Mouse (Mus musculus) heart, embryonic 16.5 days (tissue): ENCODE data around the gene Mtcl1. TPM values are rescaled to one million over a fixed set of nuclear protein-coding genes. Genes with fewer than 3 reads are reported as not detected.

ENCODE experiments used
- ATAC-seq: fragments of 200-750 bp; cut with Nextera tagmentation; replicated peaks from 2 replicates; pipeline ENCODE4 v1.8.0; 2017; ENCODE audit warnings: moderate number of reproducible peaks; ENCODE audit not compliant: insufficient read depth, low FRiP score; ENCODE audit errors: extremely low read depth
- H3K27ac ChIP-seq: fragments of 300-500 bp; sonication (generic); 2 replicates; pipeline ENCODE4 v1.5.1; 2014; ENCODE audit warnings: mild to moderate bottlenecking, low read length, control low read depth, moderate library complexity
- H3K27me3 ChIP-seq: fragments of 300-500 bp; sonication (generic); 2 replicates; pipeline ENCODE4 v1.6.1; 2014; ENCODE audit warnings: low read length, mixed read lengths; ENCODE audit not compliant: control insufficient read depth, insufficient read depth
- H3K36me3 ChIP-seq: fragments of 300-500 bp; sonication (generic); 2 replicates; pipeline ENCODE4 v1.6.1; 2014; ENCODE audit not compliant: control insufficient read depth, insufficient read depth
- H3K4me1 ChIP-seq: fragments of 300-500 bp; sonication (generic); 2 replicates; pipeline ENCODE4 v1.6.1; 2014; ENCODE audit warnings: low read length, mixed read lengths; ENCODE audit not compliant: control insufficient read depth, insufficient read depth
- H3K4me2 ChIP-seq: fragments of 300-500 bp; sonication (generic); 2 replicates; pipeline ENCODE4 v1.6.1; 2014; ENCODE audit warnings: low read depth, mild to moderate bottlenecking, control low read depth, low read length
- H3K4me3 ChIP-seq: fragments of 300-500 bp; sonication (generic); 2 replicates; pipeline ENCODE4 v1.5.1; 2014; ENCODE audit warnings: mild to moderate bottlenecking, control low read depth, low read length
- H3K9ac ChIP-seq: fragments of 300-500 bp; sonication (generic); 2 replicates; pipeline ENCODE4 v1.6.1; 2014; ENCODE audit warnings: low read length, control low read depth
- H3K9me3 ChIP-seq: fragments of 300-500 bp; sonication (generic); replicated peaks from 2 replicates; pipeline ENCODE4 v1.6.1; 2016; ENCODE audit warnings: low read length; ENCODE audit not compliant: control insufficient read depth
- WGBS: fragments of 180-500 bp; shearing (Covaris S2); extraction: QIAGEN DNeasy Blood & Tissue Kit; methylation state at CpG from one replicate; pipeline ENCODE4 v1.1.7; 2014; 5-methylcytosine and 5-hydroxymethylcytosine counted together
- polyA plus RNA-seq: library from polyadenylated mRNA; unstranded; fragments of >200 nt; fragmentation: Nextera tagmentation; extraction: Ambion mirVana; gene quantifications from 2 replicates; pipeline ENCODE4 v1.2.1, GENCODE M21; 2015

The Mtcl1 gene
- polyA plus RNA-seq, 1 experiment from 2014 or later, result 1.9 TPM

- no peak for ATAC-seq
- Histone ChIP-seq H3K36me3 (no peaks in the 10 kb centered on the region), H3K4me1 (0 out of 2 replicates have a peak, but pooled peaks cover 2% of the 10 kb centered on the region)
Observed at GRCm38 (mm10) chr17:66320716-66321372, 128.7 kb downstream of the Mtcl1 start.

DNA sequence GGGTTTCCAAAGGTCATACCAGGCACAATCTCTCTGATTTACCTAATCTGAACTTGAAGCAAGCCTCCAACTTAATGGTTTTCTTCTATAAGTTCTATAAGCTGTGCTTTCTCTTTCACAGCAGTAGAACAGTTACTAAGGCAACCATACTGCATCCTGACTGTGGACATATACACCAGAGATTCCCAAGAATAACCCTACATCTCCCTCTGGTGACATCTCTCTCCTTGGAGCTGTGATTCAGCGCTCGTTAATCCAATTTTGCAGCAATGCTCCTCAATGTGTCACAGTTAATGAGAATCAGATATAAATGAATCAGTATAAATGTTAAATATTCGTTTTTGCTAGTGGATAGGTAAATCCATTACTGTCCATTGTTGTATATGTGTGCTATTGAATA, 131.5 kb downstream of the Mtcl1 start:
- 82% methylated on average over 3 of the region's 3 CpGs for WGBS
- no peak overlapping the region for H3K9ac ChIP-seq
- H3K4me2 ChIP-seq, result no peak overlapping the region
- no peak overlapping the region for H3K27ac ChIP-seq
- peaks cover 6% of the 10 kb centered on the region; the same call in 1 of the 2 replicates for H3K4me1 ChIP-seq
- H3K36me3 ChIP-seq, result no peaks in the 10 kb centered on the region
- H3K9me3 ChIP-seq, result no peaks in the 10 kb centered on the region
- H3K4me3 ChIP-seq, result no peak overlapping the region
- no peaks in the 10 kb centered on the region for H3K27me3 ChIP-seq
- no peak for ATAC-seq

More at GRCm38 (mm10) chr17:66320716-66321372, 128.7 kb downstream of the Mtcl1 start:
- WGBS, result 70% methylated on average over 20 of the region's 20 CpGs
- Histone ChIP-seq H3K27me3 (no peaks in the 10 kb centered on the region), H3K9me3 (no peaks in the 10 kb centered on the region), H3K4me2 (no peak overlapping the region), H3K27ac (no peak overlapping the region), H3K4me3 (no peak overlapping the region), H3K9ac (no peak overlapping the region)

- H3K4me1 ChIP-seq, result peaks cover 6% of the 10 kb centered on the region; the same call in 1 of the 2 replicates
- H3K27me3 ChIP-seq, result no peaks in the 10 kb centered on the region
- WGBS, result 88% methylated on average over 4 of the region's 4 CpGs
- H3K9ac ChIP-seq, result no peak overlapping the region
- H3K4me2 ChIP-seq, result no peak overlapping the region
- no peaks in the 10 kb centered on the region for H3K36me3 ChIP-seq
- H3K9me3 ChIP-seq, result no peaks in the 10 kb centered on the region
- H3K4me3 ChIP-seq, result no peak overlapping the region
- no peak for ATAC-seq
- H3K27ac ChIP-seq, result no peak overlapping the region
Observed at GRCm38 (mm10) chr17:66317576-66317975, 132.0 kb downstream of the Mtcl1 start.

GRCm38 (mm10) chr17:66317156-66317555, 132.4 kb downstream of the Mtcl1 start:
- WGBS, result 87% methylated on average over 5 of the region's 5 CpGs
- Histone ChIP-seq H3K9me3 (no peaks in the 10 kb centered on the region), H3K4me1 (peaks cover 6% of the 10 kb centered on the region; the same call in 1 of the 2 replicates)

GRCm38 (mm10) chr17:66315451-66315850, 134.1 kb downstream of the Mtcl1 start:
- H3K9me3 ChIP-seq, result no peaks in the 10 kb centered on the region
- no peak for ATAC-seq
- H3K27ac ChIP-seq, result no peak overlapping the region
- peak overlapping the region; percentile 37; the same call in 1 of the 2 replicates for H3K4me2 ChIP-seq
- no peaks in the 10 kb centered on the region for H3K36me3 ChIP-seq
- peaks cover 6% of the 10 kb centered on the region; the same call in 1 of the 2 replicates for H3K4me1 ChIP-seq
- H3K27me3 ChIP-seq, result no peaks in the 10 kb centered on the region
- H3K9ac ChIP-seq, result no peak overlapping the region
- 7% methylated on average over 10 of the region's 10 CpGs for WGBS
- H3K4me3 ChIP-seq, result no peak overlapping the region

More at GRCm38 (mm10) chr17:66317156-66317555, 132.4 kb downstream of the Mtcl1 start:
- no peak overlapping the region for H3K4me2 ChIP-seq
- no peaks in the 10 kb centered on the region for H3K27me3 ChIP-seq
- no peak overlapping the region for H3K9ac ChIP-seq
- no peaks in the 10 kb centered on the region for H3K36me3 ChIP-seq
- no peak overlapping the region for H3K4me3 ChIP-seq
- no peak overlapping the region for H3K27ac ChIP-seq
- ATAC-seq, result no peak

- Histone ChIP-seq H3K27me3 (no peaks in the 10 kb centered on the region), H3K4me2 (no peak overlapping the region), H3K27ac (no peak overlapping the region), H3K4me1 (peaks cover 6% of the 10 kb centered on the region; the same call in 1 of the 2 replicates), H3K9ac (no peak overlapping the region), H3K36me3 (no peaks in the 10 kb centered on the region), H3K4me3 (no peak overlapping the region), H3K9me3 (no peaks in the 10 kb centered on the region)
- 48% methylated on average over 13 of the region's 13 CpGs for WGBS
- ATAC-seq, result no peak
Observed at GRCm38 (mm10) chr17:66314566-66315285, 134.8 kb downstream of the Mtcl1 start.

DNA sequence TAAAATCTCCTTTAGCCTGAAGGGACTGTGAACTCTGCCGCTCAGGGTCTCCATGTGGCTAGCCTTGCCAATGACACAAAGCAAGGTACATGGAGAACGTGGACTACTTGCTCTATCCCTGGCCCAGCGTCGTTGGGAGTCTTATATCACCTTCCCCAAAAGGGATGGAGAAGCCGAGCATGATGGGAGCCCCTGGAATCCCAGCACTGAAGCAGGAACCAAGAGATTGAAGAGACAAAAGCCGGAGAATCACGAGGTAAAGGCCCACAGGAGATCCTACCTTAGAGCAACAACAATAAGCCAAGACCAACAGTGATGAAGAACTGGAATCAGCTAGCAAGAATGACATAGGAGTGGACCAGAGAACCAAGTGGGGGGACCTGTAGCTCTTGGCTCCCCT, 147.6 kb downstream of the Mtcl1 start:
- Histone ChIP-seq H3K4me2 (no peak overlapping the region), H3K36me3 (no peaks in the 10 kb centered on the region), H3K4me1 (no peaks in the 10 kb centered on the region), H3K9me3 (no peaks in the 10 kb centered on the region), H3K27ac (no peak overlapping the region), H3K9ac (no peak overlapping the region), H3K27me3 (no peaks in the 10 kb centered on the region), H3K4me3 (no peak overlapping the region)
- no peak for ATAC-seq
- 77% methylated on average over 7 of the region's 7 CpGs for WGBS

- ATAC-seq, result no peak
- WGBS, result 70% methylated on average over 4 of the region's 4 CpGs
- H3K4me2 ChIP-seq, result no peak overlapping the region
- no peaks in the 10 kb centered on the region for H3K36me3 ChIP-seq
- no peak overlapping the region for H3K9ac ChIP-seq
- no peak overlapping the region for H3K27ac ChIP-seq
- H3K4me1 ChIP-seq, result no peaks in the 10 kb centered on the region
- H3K4me3 ChIP-seq, result no peak overlapping the region
- H3K27me3 ChIP-seq, result no peaks in the 10 kb centered on the region
- no peaks in the 10 kb centered on the region for H3K9me3 ChIP-seq
Observed at GRCm38 (mm10) chr17:66301267-66301666, 148.3 kb downstream of the Mtcl1 start.

DNA sequence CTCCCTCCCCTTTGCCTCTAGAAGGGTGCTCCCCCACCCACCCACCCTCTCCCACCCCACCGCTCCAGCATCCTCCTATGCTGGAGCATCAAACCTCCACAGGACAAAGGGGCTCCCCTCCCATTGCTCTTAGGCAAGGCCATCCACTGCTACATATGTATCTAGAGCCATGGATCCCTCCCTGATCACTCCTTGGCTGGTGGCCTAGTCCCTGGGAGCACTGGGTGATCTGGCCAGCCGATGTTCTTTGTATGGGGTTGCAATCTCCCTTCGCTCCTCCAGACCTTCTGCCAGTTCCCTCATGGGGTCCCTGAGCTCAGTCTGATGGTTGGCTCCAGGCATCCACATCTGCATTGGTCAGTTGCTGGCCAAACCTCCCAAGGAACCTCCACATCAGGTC, 151.8 kb downstream of the Mtcl1 start:
- ATAC-seq, result no peak
- Histone ChIP-seq H3K9ac (no peak overlapping the region), H3K36me3 (no peaks in the 10 kb centered on the region), H3K4me2 (no peak overlapping the region), H3K4me3 (no peak overlapping the region), H3K9me3 (no peaks in the 10 kb centered on the region), H3K27me3 (no peaks in the 10 kb centered on the region), H3K4me1 (no peaks in the 10 kb centered on the region), H3K27ac (no peak overlapping the region)
- 81% methylated on average over 3 of the region's 3 CpGs for WGBS
